Mouse (Mus musculus): ENCODE data around the gene Fga.

DNA sequence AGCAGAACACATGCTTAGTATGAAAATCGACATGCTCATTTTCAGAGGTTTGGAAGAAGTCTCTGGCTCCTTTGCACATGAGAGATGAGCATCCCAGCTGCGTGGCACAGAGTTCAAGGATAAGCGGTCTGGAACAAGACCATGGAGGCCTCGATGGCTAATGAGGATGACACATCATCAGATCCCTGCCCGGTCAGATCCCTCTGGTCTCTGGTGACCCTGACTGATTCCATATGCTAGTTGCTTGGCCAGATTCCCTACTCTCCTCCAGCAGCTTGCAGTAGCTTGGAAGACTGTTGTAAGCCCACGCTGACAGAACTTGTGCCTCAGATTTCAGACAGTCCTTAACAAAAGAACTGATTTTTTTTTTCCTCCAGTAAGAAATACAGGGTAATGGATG, 45.1 kb upstream of the Fga start:
- TF ChIP-seq CTCF (IDR thresholded peaks at IDR 0.05; ENCODE audit: extremely low read depth, insufficient read depth, low read length), result no peak
- no peak for TF ChIP-seq POLR2A (IDR thresholded peaks at IDR 0.05; ENCODE audit: extremely low read depth, insufficient read depth, low read length)

Measured in cortical plate, adult 2 months (tissue).